9 mouse cellular contexts compared by ENCODE assay signal in genomic region chr9:71895931-71896724, GRCm38 (mm10).
DNase-seq lines count a peak whose midpoint lies in the region; ATAC-seq lines count a peak whose summit lies in the region.
"Had no signal": no experiment of that assay in that cellular context is flagged by ENCODE, and none has a peak within 500 bp of the region (broad histone marks: within the 10 kb centered on the region; RNA-seq: fewer than 3 reads in every experiment).

No protein-coding gene starts in this region.

- ATAC-seq in forebrain, embryonic 14.5 days: peak; percentile 77
- peak; percentile 71 for ATAC-seq in inflammation-experienced regulatory T-cells, adult 6 months
- ATAC-seq in midbrain, embryonic 11.5 days (ENCODE audit: low FRiP score): peak; percentile 75
- no peak for ATAC-seq in cerebellum, adult (ENCODE audit: insufficient number of reproducible peaks, low FRiP score, low TSS enrichment)
- no peak for ATAC-seq in erythroblast, adult 5-6 weeks (replicated peaks; ENCODE audit: low FRiP score, poor library complexity, severe bottlenecking)

- 1% methylated on average over 2 of the region's 2 CpGs for WGBS in forebrain, embryonic 14.5 days
- WGBS in midbrain, embryonic 11.5 days: 5% methylated on average over 2 of the region's 2 CpGs

- H3K27me3 ChIP-seq in forebrain, embryonic 14.5 days (replicated peaks; ENCODE audit: control insufficient read depth, insufficient read depth, low read length): no peaks in the 10 kb centered on the region
- no peaks in the 10 kb centered on the region for H3K27me3 ChIP-seq in midbrain, embryonic 11.5 days (ENCODE audit: control insufficient read depth, insufficient read depth, low read length)

- no peaks in the 10 kb centered on the region for H3K9me3 ChIP-seq in forebrain, embryonic 14.5 days (replicated peaks; ENCODE audit: control insufficient read depth, low read length)
- H3K9me3 ChIP-seq in midbrain, embryonic 11.5 days (ENCODE audit: control insufficient read depth, low read length): no peaks in the 10 kb centered on the region
- H3K9me3 ChIP-seq: G1E had no signal

- H3K4me1 ChIP-seq in forebrain, embryonic 14.5 days (ENCODE audit: control insufficient read depth, insufficient read depth, low read length): peaks cover 10% of the 10 kb centered on the region
- H3K4me1 ChIP-seq in midbrain, embryonic 11.5 days (ENCODE audit: control insufficient read depth, insufficient read depth, low read length): peaks cover 20% of the 10 kb centered on the region; the same call in 1 of the 2 replicates

- intact Hi-C loops in heart, postnatal 14 days (cut with DNase I): loop anchor here (5.0 kb wide), 1 partner anchor 41 kb away; no protein-coding TSS in a partner anchor

- no peak overlapping the region for H3K9ac ChIP-seq in forebrain, embryonic 14.5 days (ENCODE audit: low read length)
- H3K9ac ChIP-seq in midbrain, embryonic 11.5 days (ENCODE audit: low read length): no peak overlapping the region

- H3K27ac ChIP-seq in forebrain, embryonic 14.5 days (ENCODE audit: low read depth, low read length): no peak overlapping the region
- peak overlapping the region; percentile 42 for H3K27ac ChIP-seq in midbrain, embryonic 11.5 days (ENCODE audit: low read depth, low read length)

- H3K4me3 ChIP-seq in forebrain, embryonic 14.5 days (ENCODE audit: low read depth, low read length): peak overlapping the region; percentile 13; the same call in 1 of the 2 replicates
- H3K4me3 ChIP-seq in midbrain, embryonic 11.5 days (ENCODE audit: low read depth, low read length): peak overlapping the region; percentile 55

- peak overlapping the region; percentile 18; the same call in 1 of the 2 replicates for H3K4me2 ChIP-seq in forebrain, embryonic 14.5 days (ENCODE audit: low read length)
- H3K4me2 ChIP-seq in midbrain, embryonic 11.5 days: peak overlapping the region; percentile 42

- DNase-seq in heart, adult 18-20 months: peak; percentile 48 to 73
- DNase-seq in heart, postnatal 14 days: no peak
- DNase-seq in NIH3T3 (ENCODE audit: low read depth): peak; percentile 78
- DNase-seq in forebrain, embryonic 14.5 days (ENCODE audit: low spot score): peak; percentile 91
- peak; percentile 96 for DNase-seq in midbrain, embryonic 11.5 days (ENCODE audit: low spot score, missing footprints)

- no peaks in the 10 kb centered on the region for H3K36me3 ChIP-seq in forebrain, embryonic 14.5 days (ENCODE audit: control insufficient read depth, insufficient read depth, low read length)
- H3K36me3 ChIP-seq in midbrain, embryonic 11.5 days (ENCODE audit: control insufficient read depth, insufficient read depth, low read length): no peaks in the 10 kb centered on the region

Comparison
In these comparisons a context has a peak if more than half of its experiments do, and no peak if none do; other contexts are left out.
1. DNase-seq: peak in heart, adult 18-20 months (2 of 2), NIH3T3 (single experiment), forebrain, embryonic 14.5 days (single experiment) and midbrain, embryonic 11.5 days (single experiment); none in heart, postnatal 14 days (0 of 2).
2. ATAC-seq: peak in forebrain, embryonic 14.5 days (single experiment), inflammation-experienced regulatory T-cells, adult 6 months (single experiment) and midbrain, embryonic 11.5 days (single experiment); none in cerebellum, adult (single experiment) and erythroblast, adult 5-6 weeks (single experiment).